Mouse (Mus musculus) embryo, embryonic 10.5 days (tissue): ENCODE measurements around the gene Baiap2l1.

ENCODE experiments used
- DNase-seq: peaks from one replicate; pipeline ENCODE4 v3.0.0-alpha.2; 2015; ENCODE audit warnings: low spot score

The Baiap2l1 gene

DNA sequence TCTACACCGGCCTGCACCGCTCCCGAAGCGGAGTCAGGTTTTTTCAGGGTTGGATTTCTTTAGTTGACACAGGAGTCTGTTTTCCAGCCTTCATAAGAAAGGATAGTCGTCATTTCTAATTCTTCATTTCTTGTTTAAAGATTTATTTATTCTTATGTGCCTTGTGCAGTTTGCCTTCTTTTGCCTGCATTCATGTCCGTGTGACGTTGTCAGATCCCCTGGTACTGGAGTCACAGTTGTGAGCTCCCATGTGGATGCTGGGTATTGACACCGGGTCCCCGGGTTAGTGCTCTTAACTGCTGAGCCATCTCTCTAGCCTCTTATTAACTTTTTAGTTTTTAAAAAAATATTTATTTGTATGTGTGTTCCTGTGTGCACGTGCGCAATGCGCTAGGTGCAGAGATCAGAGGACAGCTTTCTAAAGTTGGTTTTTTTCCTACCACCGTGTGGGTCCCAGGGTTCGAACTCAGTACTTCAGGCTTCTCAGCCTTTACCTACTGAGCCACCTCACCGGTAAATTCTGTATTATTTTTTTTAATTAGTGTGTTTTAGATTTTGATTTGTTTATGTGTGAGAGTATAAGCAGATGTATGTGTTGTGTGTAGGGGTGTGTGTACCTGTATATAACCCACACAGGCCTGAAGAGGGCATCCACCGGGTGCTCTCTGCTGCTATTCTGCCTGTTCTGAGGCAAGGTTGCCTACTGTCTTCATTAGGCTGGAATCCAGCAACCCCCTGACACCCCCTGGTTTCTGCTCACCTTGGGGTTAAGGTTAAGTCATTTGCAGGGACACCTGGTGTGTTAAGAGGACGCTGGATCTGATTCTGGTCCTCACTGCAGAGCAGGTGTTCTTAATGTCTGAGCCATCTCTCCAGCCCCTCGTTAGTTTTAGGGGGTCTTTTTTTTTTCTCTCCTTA, 133.8 kb downstream of the Baiap2l1 start:
- no peak for DNase-seq

DNA sequence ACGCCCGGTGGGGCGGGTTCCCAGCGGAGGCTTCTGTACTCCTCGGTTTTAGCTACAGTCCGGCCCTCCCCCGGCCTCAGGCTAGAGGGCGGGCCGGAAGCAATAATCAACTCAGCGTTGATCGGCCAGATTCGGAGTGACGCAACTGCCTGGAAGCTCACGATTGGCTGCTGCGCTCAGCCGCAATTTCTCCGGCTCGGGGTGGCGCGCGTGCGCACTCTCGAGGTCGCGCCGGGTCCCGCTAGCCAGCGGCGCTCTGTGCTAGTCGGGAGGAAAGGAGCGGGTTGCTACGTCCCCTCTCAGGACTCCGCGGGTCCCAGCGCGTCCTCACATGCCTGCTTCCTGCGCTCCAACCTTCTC, 134.4 kb downstream of the Baiap2l1 start, which contains the start of gene Tecpr1:
Gene Tecpr1, minus strand, starts transcription at position 113 of the 360 bp plus-strand sequence.
- DNase-seq, result peak; percentile 96

DNA sequence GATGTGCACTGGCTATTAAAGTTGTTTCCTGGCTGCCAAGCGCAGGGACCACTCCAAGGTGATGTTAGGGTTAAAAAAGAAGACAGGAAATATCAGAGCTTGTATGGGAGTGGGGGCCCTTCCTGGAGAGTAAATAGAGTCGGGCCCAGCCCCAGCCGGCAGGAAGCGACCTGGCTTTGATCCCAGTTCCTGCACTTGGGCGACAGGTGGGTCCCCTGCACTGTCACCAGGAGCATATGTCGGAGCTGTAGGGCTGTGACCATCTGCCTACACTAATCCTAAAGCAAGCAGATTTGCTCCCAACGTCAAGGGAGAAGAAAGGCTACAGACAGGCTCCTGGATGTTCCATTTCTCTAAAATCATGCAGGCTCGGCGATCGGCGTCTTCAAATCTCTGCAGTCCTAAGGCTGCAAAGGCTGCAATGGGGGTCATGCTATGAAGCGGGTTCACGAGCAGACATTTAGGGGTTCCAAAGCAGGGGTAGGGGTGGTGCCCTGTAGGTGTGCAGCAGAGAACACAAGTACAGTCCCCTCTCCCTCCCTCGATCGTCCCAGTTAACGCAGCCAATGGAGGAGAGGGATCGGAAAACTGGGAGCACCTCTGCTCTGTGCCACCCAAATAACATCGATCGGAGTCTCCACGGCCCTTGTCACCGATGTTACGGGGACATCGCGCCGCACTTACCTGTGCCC, 135.0 kb downstream of the Baiap2l1 start:
- DNase-seq, result peak; percentile 14

DNA sequence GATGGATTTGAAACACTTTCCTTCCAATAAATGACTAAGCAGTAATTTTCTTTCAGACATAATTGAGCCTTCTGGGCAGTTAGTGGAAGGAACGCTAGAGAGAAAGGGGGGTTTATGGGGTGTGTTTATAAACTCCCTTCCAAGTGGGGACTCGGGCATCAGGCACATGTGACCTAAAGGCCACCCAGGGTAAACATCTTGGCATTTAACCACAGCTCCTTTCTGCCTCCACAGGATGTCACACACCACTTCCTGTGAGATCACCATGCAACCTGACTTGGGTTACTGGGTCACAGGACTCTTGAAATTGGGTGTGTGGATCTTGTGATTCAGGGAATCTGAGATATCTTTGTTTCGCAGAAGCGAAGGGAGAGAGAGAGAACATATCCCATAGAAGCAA, 136.6 kb downstream of the Baiap2l1 start:
- no peak for DNase-seq

DNA sequence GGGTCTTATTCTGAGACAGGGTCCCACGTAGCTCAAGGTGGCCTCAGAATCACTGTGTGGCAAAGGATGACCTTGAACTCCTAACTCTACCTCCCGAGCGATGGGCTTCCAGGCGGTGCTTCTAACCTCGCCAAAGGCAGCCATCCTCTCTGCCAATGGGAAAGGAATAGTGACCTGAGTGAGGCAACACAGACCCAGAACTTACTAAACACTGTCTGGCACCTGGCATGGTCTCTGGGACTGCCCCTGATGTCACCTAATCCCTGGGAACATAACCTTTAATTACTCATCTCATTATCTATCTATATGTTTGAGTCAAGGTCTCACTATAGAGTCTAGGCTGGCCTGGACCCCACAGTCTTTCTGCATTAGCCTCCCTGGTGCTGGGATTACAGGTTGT, 138.0 kb downstream of the Baiap2l1 start:
- no peak for DNase-seq

DNA sequence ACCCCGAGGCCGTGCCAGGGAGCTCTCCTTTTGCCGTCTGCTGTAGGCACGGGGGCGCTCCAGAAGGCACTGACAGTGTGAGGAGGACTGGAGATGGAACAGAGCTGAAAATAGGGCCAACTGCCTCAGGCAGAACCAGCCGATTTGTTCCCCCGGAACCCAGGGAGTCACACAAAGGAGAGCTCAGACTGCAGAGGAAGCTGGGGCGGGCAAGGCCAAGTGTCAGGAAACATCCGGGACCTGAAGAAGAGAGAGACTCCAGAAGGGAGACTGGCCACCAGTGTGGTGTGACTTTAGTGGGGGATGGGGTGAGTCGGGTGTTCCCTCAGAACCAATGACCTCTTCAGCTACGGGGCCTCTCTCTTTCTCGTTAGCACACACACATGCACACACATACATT, 138.6 kb downstream of the Baiap2l1 start:
- DNase-seq, result peak; percentile 36

DNA sequence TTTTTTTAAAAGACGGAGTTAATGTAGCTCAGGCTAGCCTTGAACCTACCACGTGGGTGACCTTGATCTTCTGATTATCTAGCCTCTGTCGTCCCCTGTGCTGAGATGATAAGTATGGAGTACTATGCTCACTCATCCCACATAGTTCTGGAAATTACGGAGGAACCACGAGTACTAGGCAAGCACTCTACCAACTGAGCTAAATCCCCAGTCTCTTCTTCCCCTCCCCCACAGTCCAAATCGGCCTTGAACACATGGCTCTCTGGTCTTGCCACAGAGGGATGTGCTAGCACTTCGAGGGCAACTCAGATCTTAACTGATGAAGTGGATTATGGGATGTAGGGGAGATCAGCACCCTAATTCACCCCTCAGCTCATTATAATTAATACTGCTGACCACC, 139.9 kb downstream of the Baiap2l1 start:
- no peak for DNase-seq

DNA sequence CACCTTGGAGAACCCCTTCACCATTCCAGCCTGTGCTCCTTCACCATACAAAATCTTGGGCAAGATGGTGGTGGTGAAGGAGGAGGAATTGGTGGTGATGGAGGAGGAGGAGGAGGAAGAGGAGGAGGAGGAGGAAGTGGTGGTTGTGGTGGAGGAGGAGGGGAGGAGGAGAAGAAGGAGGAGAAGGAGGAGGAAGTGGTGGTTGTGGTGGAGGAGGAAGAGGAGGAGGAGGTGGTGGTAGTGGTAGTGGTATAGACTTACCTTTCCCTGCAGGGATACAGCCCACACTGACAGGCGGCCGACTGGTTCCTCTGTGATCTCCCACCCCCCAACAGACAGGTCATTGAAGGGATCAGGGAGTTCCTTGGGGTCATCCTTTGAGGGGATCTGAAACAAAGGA, 141.9 kb downstream of the Baiap2l1 start:
- DNase-seq, result no peak
